Mouse (Mus musculus) left cerebral cortex, adult 2 months (tissue): ENCODE results near the gene Sdhaf4. TPM values are rescaled to one million over a fixed set of nuclear protein-coding genes. Genes with fewer than 3 reads are reported as not detected.
"Not testable (repeated sequence)": the region's sequence is repeated elsewhere in the genome, so short reads cannot be mapped to it uniquely, and the experiment has no call there.

ENCODE experiments used
- DNase-seq, 2 experiments: peaks; one replicate each; pipeline ENCODE4 v3.0.0; 2021 to 2022; ENCODE audit warnings: low spot score in 2 of 2, mixed read lengths in 1 of 2; ENCODE audit errors: extremely low spot score in 1 of 2
- H3K27ac ChIP-seq: fragments of 200-600 bp; 2 replicates; pipeline ENCODE4 v1.8.1; 2022
- H3K4me3 ChIP-seq: fragments of 200-600 bp; 2 replicates; pipeline ENCODE4 v1.8.1; 2022
- CTCF ChIP-seq: fragments of 200-600 bp; IDR thresholded peaks from 2 replicates; pipeline ENCODE4 v1.8.1; 2022; ENCODE audit warnings: antibody characterized with exemption, mild to moderate bottlenecking, moderate library complexity
- intact Hi-C: fragments of 180-260 bp; cut with DNase I; formaldehyde crosslinking; loops from one replicate; pipeline ENCODE4 v1.15.1; 2025
- total RNA-seq, 2 experiments: library from RNA; stranded (reverse); gene quantifications; 2 replicates each; pipeline ENCODE4 v1.2.3; 2021

The Sdhaf4 gene
- total RNA-seq, 2 experiments from 2014 or later = 42.6 to 46.8 TPM

DNA sequence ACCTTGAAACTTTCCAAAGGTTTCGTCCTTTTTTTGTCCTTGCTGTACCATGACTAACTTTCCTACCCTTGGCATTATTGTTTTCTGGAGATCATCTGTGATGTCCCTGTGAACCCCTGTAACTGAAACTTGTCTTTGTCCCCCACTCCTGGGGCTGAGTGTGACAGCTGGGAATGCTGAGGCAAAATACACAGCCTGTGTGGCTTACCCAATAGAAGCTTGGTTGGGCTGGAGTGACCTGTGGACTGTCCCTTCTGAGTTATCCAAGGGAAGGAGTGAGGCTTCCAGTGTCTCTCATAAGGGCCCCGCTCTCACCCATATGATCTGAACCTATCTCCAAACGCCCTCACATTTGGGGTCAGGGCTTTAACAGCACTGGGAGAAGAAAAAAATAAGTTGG is 8.0 kb downstream of the Sdhaf4 start:
- intact Hi-C loops = no loop called here
- H3K27ac ChIP-seq = no peak overlapping the region
- H3K4me3 ChIP-seq = no peak overlapping the region
- TF ChIP-seq CTCF = no peak
- no peak for DNase-seq

DNA sequence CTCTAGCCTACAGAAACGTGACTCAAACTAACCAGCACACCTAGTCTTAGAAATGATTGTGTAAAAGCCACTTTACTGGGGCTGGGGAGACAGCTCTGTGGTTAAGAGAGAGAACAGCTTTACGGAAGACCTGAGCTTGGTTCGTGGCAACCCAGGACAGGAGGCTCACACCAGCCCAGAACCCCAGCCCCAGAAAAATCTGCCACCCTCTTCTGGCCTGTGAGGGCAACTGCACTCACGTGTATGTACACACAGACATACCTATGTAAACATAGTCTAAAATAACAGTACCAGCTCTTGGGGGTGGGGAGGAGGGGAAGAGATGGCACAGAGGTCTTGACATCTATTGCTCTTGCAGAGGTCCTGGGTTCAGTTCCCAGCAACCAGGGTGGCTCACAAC is 10.0 kb downstream of the Sdhaf4 start:
- no peak overlapping the region for H3K27ac ChIP-seq
- TF ChIP-seq CTCF = no peak; the same call in 1 of the 2 replicates
- no peak for DNase-seq
- no peak overlapping the region for H3K4me3 ChIP-seq
- intact Hi-C loops = no loop called here

DNA sequence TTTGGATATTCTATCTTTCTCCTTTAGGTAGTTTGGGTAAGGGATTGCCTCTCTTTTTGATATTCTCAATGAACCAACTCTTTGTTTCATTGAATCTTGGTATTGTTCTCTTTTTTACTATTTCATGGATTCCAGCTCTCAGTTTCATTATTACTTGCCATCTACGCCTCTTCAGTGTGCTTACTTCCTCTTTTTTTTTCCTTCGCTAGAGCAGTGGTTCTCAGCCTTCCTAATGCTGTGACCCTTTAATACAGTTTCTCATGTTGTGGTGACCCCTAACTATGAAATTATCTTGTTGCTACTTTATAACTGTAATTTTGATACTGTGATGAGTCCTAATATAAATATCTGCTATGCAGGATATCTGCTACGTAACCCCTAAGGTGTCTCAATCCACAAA is 22.3 kb downstream of the Sdhaf4 start:
- no peak overlapping the region for H3K27ac ChIP-seq
- TF ChIP-seq CTCF = no peak
- intact Hi-C loops = no loop called here

DNA sequence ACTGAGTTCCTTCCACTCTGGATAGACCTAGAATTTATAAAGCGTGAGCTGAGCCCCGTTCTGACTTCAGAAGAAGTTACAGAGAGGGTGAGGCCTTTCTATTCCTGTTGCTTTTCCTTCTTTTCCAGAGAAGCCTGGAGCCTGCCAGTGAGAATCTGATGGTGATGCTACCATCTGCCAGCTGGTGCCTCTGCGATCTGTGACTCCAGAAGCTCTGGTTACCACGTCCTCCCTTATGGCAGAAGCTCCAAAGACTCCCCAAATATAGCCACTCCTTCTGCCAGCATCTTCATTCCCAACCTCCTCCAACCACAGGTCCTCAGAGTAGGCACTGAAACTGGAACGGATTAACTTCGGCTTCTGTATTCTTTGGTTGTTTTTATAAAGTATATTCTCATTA is 27.2 kb downstream of the Sdhaf4 start:
- no peak overlapping the region for H3K4me3 ChIP-seq
- H3K27ac ChIP-seq = peak overlapping the region; percentile 80
- DNase-seq = peak; percentile 27 to 45
- intact Hi-C loops = no loop called here
- TF ChIP-seq CTCF = no peak

More for the DNA sequence above, 22.3 kb downstream of the Sdhaf4 start:
- DNase-seq = no peak
- no peak overlapping the region for H3K4me3 ChIP-seq

DNA sequence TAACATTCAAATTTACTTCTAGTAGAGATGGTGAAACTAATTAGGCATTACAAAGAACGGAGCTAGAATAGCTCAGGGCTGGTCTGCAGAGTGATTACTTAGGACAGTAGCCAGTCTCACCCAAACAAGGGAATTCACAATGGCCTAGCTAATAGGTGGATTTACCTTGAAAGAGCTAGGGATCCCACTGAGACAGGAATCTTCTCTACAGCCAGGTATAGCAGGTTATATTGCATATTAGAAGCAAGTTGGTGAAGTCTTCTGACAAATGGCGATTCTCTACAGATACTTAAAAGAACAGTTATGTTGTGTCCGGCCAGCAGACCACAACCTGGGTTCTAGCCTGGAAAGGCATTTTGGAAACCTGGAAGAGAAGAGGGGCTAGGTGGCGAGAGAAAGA is 34.3 kb downstream of the Sdhaf4 start:
- intact Hi-C loops, DNase-seq: not testable (repeated sequence)

DNA sequence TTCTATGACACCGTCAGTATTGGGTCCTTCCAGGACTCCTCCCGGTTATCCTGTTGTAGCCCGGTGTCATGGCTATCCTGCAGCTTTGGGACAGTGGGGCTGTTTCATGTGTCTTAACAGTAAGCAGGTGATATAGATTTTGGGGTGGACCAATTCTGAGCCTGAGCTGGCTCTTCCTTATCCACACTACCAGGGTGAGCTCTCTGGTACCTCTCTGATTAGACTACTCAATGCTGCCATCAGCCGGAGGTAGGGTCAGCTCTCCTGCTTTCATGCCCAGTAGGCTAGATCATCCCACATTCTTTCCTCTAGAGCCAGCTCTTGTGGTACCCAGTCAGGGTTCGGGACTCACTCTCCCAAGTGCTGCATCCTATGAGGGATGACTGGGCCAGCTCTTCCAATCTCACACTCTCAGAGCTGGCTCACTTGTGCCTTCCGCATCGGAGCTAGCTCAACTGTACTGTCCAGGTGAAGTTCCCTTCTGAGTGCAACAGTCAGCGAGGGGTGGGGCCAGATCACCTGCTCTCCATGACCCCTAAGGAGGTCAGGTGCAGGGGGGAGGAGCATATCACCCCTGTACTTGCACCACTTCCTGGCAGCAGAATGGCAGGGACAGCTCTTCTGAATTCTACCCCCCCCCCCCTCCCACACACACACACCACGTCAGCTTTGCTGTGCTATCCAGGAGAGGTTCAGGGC is 37.3 kb downstream of the Sdhaf4 start:
- H3K27ac ChIP-seq = no peak overlapping the region
- no peak for TF ChIP-seq CTCF
- H3K4me3 ChIP-seq = no peak overlapping the region
- DNase-seq = no peak
- intact Hi-C loops = no loop called here

More for the DNA sequence above, 34.3 kb downstream of the Sdhaf4 start:
- H3K4me3 ChIP-seq, H3K27ac ChIP-seq: not testable (repeated sequence)

DNA sequence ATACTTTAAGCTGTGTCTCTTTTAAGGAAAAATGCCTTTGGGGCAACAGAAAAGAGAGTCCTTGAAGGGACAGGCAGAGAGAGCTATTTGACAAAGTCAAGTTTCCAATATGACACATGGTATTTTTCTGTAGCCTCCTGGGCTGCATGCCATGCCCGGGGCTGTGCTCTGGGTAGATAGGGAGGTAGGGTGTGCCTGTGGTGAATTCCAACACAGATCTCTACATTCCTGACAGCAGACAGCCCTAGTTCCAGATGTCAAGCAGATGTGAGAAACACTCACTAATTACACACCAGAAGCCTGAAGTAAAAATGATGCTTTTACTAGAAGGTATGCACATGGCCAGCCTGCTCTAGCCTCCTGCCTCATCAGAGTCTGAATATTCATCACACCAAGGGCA is 39.2 kb downstream of the Sdhaf4 start:
- intact Hi-C loops = no loop called here

DNA sequence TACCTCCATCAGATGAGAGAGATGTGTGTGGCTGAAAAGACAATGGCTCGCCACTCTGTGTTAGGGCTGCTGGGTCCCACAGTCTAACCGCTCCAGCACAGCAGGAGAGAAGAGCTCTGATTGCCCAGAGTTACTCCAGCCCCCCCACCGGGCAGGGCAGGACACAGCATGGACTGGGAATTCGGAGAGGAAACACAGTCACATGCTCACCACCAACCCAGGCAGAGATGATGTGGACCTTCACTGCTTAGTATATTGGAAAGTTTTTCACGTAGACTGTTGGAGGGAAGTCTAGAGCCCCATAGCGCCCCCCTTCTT is 46.1 kb downstream of the Sdhaf4 start:
- no peak for DNase-seq
- no peak overlapping the region for H3K4me3 ChIP-seq
- no peak overlapping the region for H3K27ac ChIP-seq
- intact Hi-C loops = no loop called here
- TF ChIP-seq CTCF = no peak

More for the DNA sequence above, 39.2 kb downstream of the Sdhaf4 start:
- DNase-seq = no peak
- Histone ChIP-seq H3K27ac (no peak overlapping the region), H3K4me3 (no peak overlapping the region)
- no peak for TF ChIP-seq CTCF

DNA sequence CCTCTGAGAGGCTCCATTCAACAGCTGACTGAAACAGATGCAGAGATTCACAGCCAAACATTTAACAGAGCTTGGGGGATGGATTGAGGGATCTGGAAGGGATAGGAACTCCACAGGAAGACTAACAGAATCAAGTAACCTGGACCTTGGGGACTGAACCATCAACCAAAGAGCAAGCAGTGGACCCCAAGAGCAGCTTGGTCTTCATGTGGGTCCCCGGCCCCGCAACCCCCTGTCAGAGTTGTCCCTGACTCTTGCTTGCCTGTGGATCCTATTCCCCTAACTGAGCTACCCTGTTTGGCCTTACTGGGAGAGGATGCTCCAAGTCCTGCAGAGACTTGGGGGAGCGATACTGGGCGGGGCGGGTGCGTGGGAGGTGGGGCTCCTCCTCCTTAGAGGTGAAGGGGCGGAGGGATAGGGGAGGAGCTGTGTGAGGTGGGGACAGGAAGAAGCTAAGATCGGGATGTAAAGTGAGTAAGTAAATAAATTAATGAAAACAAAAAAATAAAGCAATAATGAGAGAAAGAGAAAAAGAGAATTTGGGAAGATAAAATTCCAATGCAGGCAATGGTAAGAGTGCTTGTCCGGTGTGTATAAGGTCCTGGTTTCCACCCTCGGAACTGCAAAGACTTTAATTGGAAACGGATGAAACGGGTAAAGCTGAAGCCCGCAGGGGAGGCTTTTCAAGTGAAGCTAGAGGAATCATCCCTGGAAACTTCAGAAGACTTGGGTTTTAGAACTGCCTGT is 46.6 kb downstream of the Sdhaf4 start:
- no peak for DNase-seq
- no peak for TF ChIP-seq CTCF
- Histone ChIP-seq H3K27ac (no peak overlapping the region), H3K4me3 (no peak overlapping the region)
- intact Hi-C loops = no loop called here

DNA sequence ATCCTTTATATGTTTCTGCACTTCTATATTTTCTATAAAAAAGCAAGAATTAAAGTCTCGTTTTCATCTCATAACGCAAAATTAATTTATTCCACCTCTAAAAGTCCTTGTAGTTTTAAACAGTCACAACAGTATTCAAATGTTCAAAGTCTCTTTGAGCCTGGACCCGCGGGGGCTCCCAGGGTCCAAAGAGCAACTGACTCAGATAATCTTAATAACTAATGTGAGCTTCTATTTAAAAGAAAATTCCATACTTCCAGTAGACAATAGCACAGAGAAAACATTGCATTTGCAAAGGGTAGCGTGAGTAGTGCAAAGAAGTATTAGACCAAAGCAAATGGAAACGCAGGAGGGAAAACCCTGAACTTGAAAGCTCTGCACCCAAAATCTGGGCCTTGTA is 47.4 kb downstream of the Sdhaf4 start:
- intact Hi-C loops = no loop called here
- no peak overlapping the region for H3K4me3 ChIP-seq
- DNase-seq = no peak

DNA sequence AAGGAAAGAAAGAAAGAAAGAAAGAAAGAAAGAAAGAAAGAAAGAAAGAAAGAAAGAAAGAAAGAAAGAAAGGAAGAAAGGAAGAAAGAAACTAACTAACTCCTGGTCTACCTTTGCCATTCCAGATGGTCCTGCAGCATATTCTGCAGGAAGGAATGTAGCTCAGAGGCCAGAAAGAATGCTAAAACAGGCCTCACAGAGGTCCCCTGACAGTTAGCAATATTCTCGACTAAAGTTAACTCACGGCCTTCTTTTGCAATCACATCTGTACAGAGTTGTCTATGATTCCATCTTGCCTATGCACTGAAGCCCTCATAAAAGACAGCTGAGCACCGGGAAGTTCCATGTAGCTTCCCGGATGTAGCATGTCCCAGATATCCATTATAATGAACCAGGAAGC is 49.9 kb downstream of the Sdhaf4 start:
- Histone ChIP-seq H3K27ac (no peak overlapping the region), H3K4me3 (no peak overlapping the region)
- DNase-seq = no peak
- intact Hi-C loops = loop anchor here (2.0 kb wide), 1 partner anchor 21 kb away; no protein-coding TSS in a partner anchor
- TF ChIP-seq CTCF = no peak

More for the DNA sequence above, 47.4 kb downstream of the Sdhaf4 start:
- no peak for TF ChIP-seq CTCF
- H3K27ac ChIP-seq = no peak overlapping the region

DNA sequence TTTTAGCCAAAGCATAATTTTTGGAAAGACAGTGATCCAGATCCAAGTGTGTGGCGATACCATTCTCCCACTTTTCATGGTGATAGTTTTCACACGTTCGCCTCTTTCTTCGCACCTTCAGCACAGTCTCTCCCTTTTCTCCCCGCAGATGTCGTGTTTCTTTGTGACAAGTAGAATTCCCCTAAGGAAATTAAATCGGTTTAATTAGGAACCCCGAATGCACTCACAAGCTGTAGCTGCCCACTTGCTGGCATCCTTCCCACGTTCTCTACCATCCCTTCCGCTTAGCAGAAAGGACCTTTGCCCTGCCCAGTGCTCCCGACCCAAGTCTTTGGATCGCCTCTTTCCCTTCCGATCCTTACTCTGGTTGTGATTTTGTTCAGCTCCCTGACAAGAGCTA is 51.5 kb downstream of the Sdhaf4 start:
- intact Hi-C loops = loop anchor here (2.0 to 5.0 kb wide), 2 partner anchors 19 to 273 kb away; no protein-coding TSS in a partner anchor
- no peak overlapping the region for H3K4me3 ChIP-seq
- TF ChIP-seq CTCF = no peak
- peak; percentile 28 to 35 for DNase-seq
- H3K27ac ChIP-seq = no peak overlapping the region
